Comparison of ENCODE assay signal across 19 mouse cellular contexts in the genomic region with DNA sequence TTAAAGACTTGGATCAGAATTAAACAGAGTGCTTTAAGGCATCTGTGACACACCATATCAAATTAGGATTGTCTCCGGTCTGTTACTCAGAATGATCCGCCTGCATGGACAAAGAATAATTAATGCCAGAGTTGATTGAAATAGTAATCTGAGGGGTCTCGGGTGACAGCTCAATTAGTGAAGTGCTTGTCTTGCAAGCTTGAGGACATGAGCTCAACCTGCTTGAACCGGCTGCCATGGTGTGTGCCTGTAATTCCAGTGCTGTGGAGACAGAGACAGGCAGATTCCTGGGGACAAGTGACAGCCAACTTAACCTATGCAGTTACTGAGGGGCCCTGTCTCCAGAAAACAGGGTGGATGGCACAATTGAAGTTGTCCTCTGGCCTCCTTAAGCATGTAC. TPM values are rescaled to one million over a fixed set of nuclear protein-coding genes. Genes with fewer than 3 reads are reported as not detected.
"Had no signal": no experiment of that assay in that cellular context is flagged by ENCODE, and none has a peak within 500 bp of the region (broad histone marks: within the 10 kb centered on the region; RNA-seq: fewer than 3 reads in every experiment).

No protein-coding gene starts in this region.

- H3K27ac ChIP-seq: liver, embryonic 14.5 days; lung, embryonic 15.5 days; macrophage; midbrain, embryonic 15.5 days; neural tube, embryonic 12.5 days; stomach, embryonic 15.5 days; stomach, postnatal 0 days had no signal

- H3K4me2 ChIP-seq: lung, embryonic 15.5 days; midbrain, embryonic 11.5 days; midbrain, embryonic 15.5 days; neural tube, embryonic 12.5 days; stomach, embryonic 15.5 days had no signal

- ATAC-seq: lung, postnatal 0 days; midbrain, embryonic 15.5 days had no signal

- H3K9me3 ChIP-seq: lung, embryonic 15.5 days; megakaryocyte, embryonic 14.5 days; midbrain, embryonic 15.5 days; neural tube, embryonic 12.5 days; stomach, embryonic 15.5 days had no signal

- DNase-seq: lung, adult 2 months; lung, postnatal 14 days; lung, postnatal 36 days; right cerebral cortex, postnatal 14 days; thymus, adult 2 months; thymus, postnatal 25 days; thymus, postnatal 4 days had no signal

- H3K4me3 ChIP-seq: lung, embryonic 15.5 days; megakaryocyte, embryonic 14.5 days; midbrain, embryonic 15.5 days; neural tube, embryonic 12.5 days; stomach, embryonic 15.5 days had no signal

- H3K4me1 ChIP-seq: midbrain, embryonic 15.5 days; neural tube, embryonic 12.5 days; stomach, embryonic 15.5 days had no signal

- H3K27me3 ChIP-seq: lung, embryonic 15.5 days; midbrain, embryonic 15.5 days; neural tube, embryonic 12.5 days; stomach, embryonic 15.5 days had no signal

- H3K36me3 ChIP-seq: lung, embryonic 15.5 days; midbrain, embryonic 15.5 days; neural tube, embryonic 12.5 days; stomach, embryonic 15.5 days had no signal

- H3K9ac ChIP-seq: liver, embryonic 14.5 days; lung, embryonic 15.5 days; midbrain, embryonic 15.5 days; neural tube, embryonic 12.5 days; stomach, embryonic 15.5 days had no signal

RNA-seq across cellular contexts. Expression of gene Fbp1, which starts 44.4 kb away (rescaled TPM):
- total RNA-seq: midbrain, postnatal 0 days; neutrophil, adult 5-6 weeks had no signal
- polyA plus RNA-seq: midbrain, embryonic 11.5 days had no signal
